9 mouse cellular contexts compared by ENCODE assay signal in the genomic region with DNA sequence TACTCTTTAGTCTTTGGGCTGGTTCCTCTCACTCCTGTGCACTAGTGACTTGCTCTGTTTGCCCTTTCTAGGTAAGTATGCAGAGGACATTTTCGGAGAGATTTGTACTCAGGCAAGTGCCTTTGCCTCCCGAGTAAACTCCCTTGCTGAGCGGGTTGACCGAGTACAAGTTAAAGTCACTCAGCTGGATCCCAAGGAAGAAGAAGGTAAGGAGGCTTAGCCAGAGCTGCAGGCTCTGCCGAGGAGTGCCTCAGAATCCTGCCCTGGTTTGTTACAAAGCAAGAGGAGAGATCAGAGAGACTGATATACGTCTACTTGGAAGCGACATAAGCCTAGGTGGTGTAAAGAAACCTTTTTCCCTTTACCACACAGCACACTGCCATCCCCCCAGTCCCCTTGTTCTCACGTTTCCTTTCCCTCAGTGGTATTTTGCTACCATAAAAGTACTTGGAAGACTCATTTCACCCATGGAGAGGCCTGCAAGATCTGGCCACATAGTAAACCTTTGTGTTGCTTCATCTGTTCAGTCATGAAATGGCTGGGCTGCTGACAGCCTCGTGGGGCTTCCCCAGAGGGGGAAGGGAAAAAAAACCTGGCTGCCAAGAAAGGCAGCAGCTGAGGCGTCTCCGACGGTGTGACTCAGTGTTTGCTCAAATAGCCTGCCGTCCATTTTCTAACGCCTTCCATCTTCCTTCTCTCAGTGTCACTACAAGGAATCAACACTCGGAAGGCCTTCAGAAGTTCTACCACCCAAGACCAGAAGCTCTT. TPM values are rescaled to one million over a fixed set of nuclear protein-coding genes. Genes with fewer than 3 reads are reported as not detected.
DNase-seq lines count a peak whose midpoint lies in the region; ATAC-seq and TF ChIP-seq lines count a peak whose summit lies in the region.
"Had no signal": no experiment of that assay in that cellular context is flagged by ENCODE, and none has a peak within 500 bp of the region (broad histone marks: within the 10 kb centered on the region; RNA-seq: fewer than 3 reads in every experiment).

No protein-coding gene starts in this region.

- no peak for TF ChIP-seq POLR2A in lung, adult 2 months (IDR thresholded peaks at IDR 0.05; ENCODE audit: borderline replicate concordance, extremely low read depth, low read depth, low read length)

- H3K9me3 ChIP-seq in hindbrain, embryonic 15.5 days = no peaks in the 10 kb centered on the region
- no peaks in the 10 kb centered on the region for H3K9me3 ChIP-seq in stomach, postnatal 0 days (ENCODE audit: control insufficient read depth, low read length)

- no peak for ATAC-seq in hindbrain, embryonic 15.5 days (ENCODE audit: low FRiP score, low read depth)
- peak; percentile 93 for ATAC-seq in stomach, postnatal 0 days (ENCODE audit: low FRiP score, low TSS enrichment)

- H3K27ac ChIP-seq in hindbrain, embryonic 15.5 days (replicated peaks) = peak overlapping the region; percentile 50; the same call in 1 of the 2 replicates
- peak overlapping the region; percentile 97 for H3K27ac ChIP-seq in stomach, postnatal 0 days (replicated peaks)
- H3K27ac ChIP-seq: liver, embryonic 14.5 days had no signal

- peak; percentile 68 for TF ChIP-seq EP300 in stomach, postnatal 0 days (optimal IDR thresholded peaks at IDR 0.05)

- H3K4me3 ChIP-seq in hindbrain, embryonic 15.5 days = no peak overlapping the region
- no peak overlapping the region for H3K4me3 ChIP-seq in lung, adult 2 months (replicated peaks; ENCODE audit: extremely low read depth, low read depth, low read length)
- 0 out of 2 replicates have a peak overlapping the region, but pooled peaks have one; percentile 4 for H3K4me3 ChIP-seq in stomach, postnatal 0 days (ENCODE audit: low read depth, low read length)

- no peaks in the 10 kb centered on the region for H3K27me3 ChIP-seq in hindbrain, embryonic 15.5 days
- H3K27me3 ChIP-seq in stomach, postnatal 0 days (ENCODE audit: control insufficient read depth, insufficient read depth, low read length) = no peaks in the 10 kb centered on the region

- H3K4me1 ChIP-seq in hindbrain, embryonic 15.5 days (replicated peaks) = peaks cover 15% of the 10 kb centered on the region; the same call in 1 of the 2 replicates
- H3K4me1 ChIP-seq in lung, adult 2 months (ENCODE audit: control insufficient read depth, insufficient read depth, low read length) = peaks cover 13% of the 10 kb centered on the region
- H3K4me1 ChIP-seq in stomach, postnatal 0 days (replicated peaks; ENCODE audit: control insufficient read depth, insufficient read depth) = peaks cover 5% of the 10 kb centered on the region; the same call in 1 of the 2 replicates

- 49% methylated on average over 15 of the region's 15 CpGs for WGBS in hindbrain, embryonic 15.5 days
- WGBS in lung, adult 2 months = 29% methylated on average over 15 of the region's 15 CpGs
- WGBS in stomach, postnatal 0 days = 16% methylated on average over 15 of the region's 15 CpGs

- no peak overlapping the region for H3K4me2 ChIP-seq in hindbrain, embryonic 15.5 days
- H3K4me2 ChIP-seq in stomach, postnatal 0 days (replicated peaks; ENCODE audit: low read depth) = peak overlapping the region; percentile 19

- TF ChIP-seq CTCF in lung, adult 2 months (IDR thresholded peaks at IDR 0.05; ENCODE audit: insufficient read depth, low read length) = no peak
- 0 out of 2 replicates have a peak, but pooled peaks have one; percentile 1 for TF ChIP-seq CTCF in stomach, postnatal 0 days (IDR thresholded peaks at IDR 0.05; ENCODE audit: low read depth)

- DNase-seq in embryo, embryonic 11 days = peak; percentile 60
- DNase-seq in embryo, embryonic 9.5 days (ENCODE audit: extremely low spot score) = no peak
- DNase-seq in Muller cell, postnatal 12 days (ENCODE audit: inconsistent ontology term) = peak; percentile 86
- DNase-seq in gastrocnemius, adult 8-10 months (ENCODE audit: low spot score in 2 of 2) = peak; percentile 52 to 62
- peak; percentile 46 for DNase-seq in lung, adult 2 months
- peak; percentile 87 for DNase-seq in stomach, postnatal 0 days (ENCODE audit: low spot score)
- no peak for DNase-seq in c-Kit-positive CD71-positive TER-119-positive erythroid progenitor cells, embryonic 14.5 days (ENCODE audit: low spot score)

- H3K9ac ChIP-seq in hindbrain, embryonic 15.5 days = no peak overlapping the region
- peak overlapping the region; percentile 51 for H3K9ac ChIP-seq in stomach, postnatal 0 days (ENCODE audit: low read length)
- H3K9ac ChIP-seq: liver, embryonic 14.5 days had no signal

- H3K36me3 ChIP-seq in hindbrain, embryonic 15.5 days = peaks cover 15% of the 10 kb centered on the region
- peaks cover 19% of the 10 kb centered on the region for H3K36me3 ChIP-seq in stomach, postnatal 0 days (ENCODE audit: control insufficient read depth, insufficient read depth, low read length)

RNA-seq across cellular contexts. Expression of gene Cd164l2, which starts 26.8 kb away (rescaled TPM):
- total RNA-seq in gastrocnemius, adult 8-10 months (2022) = under 1 TPM in 1 of 4 experiments, not detected in 3; 0.59 TPM
- 3.0 and 4.5 TPM in 2 replicates for polyA plus RNA-seq in hindbrain, embryonic 15.5 days (2015; fragmentation: Nextera tagmentation; extraction: Ambion mirVana)
- 2.8 and 4.3 TPM in 2 replicates for polyA plus RNA-seq in lung, adult 2 months (2012; rRNA removed)
- polyA plus RNA-seq in stomach, postnatal 0 days (2015; fragmentation: Nextera tagmentation; extraction: Ambion mirVana) = 5.3 and 6.5 TPM in 2 replicates

RNA-seq across cellular contexts. Expression of gene Gpr3, which starts 27.3 kb away (rescaled TPM):
- total RNA-seq in gastrocnemius, adult 8-10 months (2022) = not detected
- 1.6 and 2.7 TPM in 2 replicates for polyA plus RNA-seq in hindbrain, embryonic 15.5 days (2015; fragmentation: Nextera tagmentation; extraction: Ambion mirVana)
- polyA plus RNA-seq in lung, adult 2 months (2012; rRNA removed) = 0.18 and 0.60 TPM in 2 replicates
- polyA plus RNA-seq in stomach, postnatal 0 days (2015; fragmentation: Nextera tagmentation; extraction: Ambion mirVana) = 0.11 and 0.19 TPM in 2 replicates
- polyA plus RNA-seq: liver, embryonic 14.5 days had no signal

RNA-seq across cellular contexts. Expression of gene Wasf2, which starts 54.8 kb away (rescaled TPM):
- 10 to 100 TPM; 18.8 to 27.9 (median 27.3) TPM for total RNA-seq in gastrocnemius, adult 8-10 months (2022)
- 30.3 and 31.1 TPM in 2 replicates for polyA plus RNA-seq in hindbrain, embryonic 15.5 days (2015; fragmentation: Nextera tagmentation; extraction: Ambion mirVana)
- 91.7 and 109 TPM in 2 replicates for polyA plus RNA-seq in lung, adult 2 months (2012; rRNA removed)
- polyA plus RNA-seq in stomach, postnatal 0 days (2015; fragmentation: Nextera tagmentation; extraction: Ambion mirVana) = 71.4 and 84.2 TPM in 2 replicates

RNA-seq across cellular contexts. Expression of gene Map3k6, which starts 55.5 kb away (rescaled TPM):
- 1 to 10 TPM; 2.5 to 7.8 (median 4.8) TPM for total RNA-seq in gastrocnemius, adult 8-10 months (2022)
- polyA plus RNA-seq in hindbrain, embryonic 15.5 days (2015; fragmentation: Nextera tagmentation; extraction: Ambion mirVana) = 1.8 and 2.2 TPM in 2 replicates
- polyA plus RNA-seq in lung, adult 2 months (2012; rRNA removed) = 27.9 and 38.2 TPM in 2 replicates
- polyA plus RNA-seq in stomach, postnatal 0 days (2015; fragmentation: Nextera tagmentation; extraction: Ambion mirVana) = 17.6 and 21.5 TPM in 2 replicates

Comparison
In these comparisons a context has a peak if more than half of its experiments do, and no peak if none do; other contexts are left out.
1. DNase-seq: peak in embryo, embryonic 11 days (single experiment), Muller cell, postnatal 12 days (single experiment), gastrocnemius, adult 8-10 months (2 of 2), lung, adult 2 months (single experiment) and stomach, postnatal 0 days (single experiment); none in embryo, embryonic 9.5 days (single experiment) and c-Kit-positive CD71-positive TER-119-positive erythroid progenitor cells, embryonic 14.5 days (single experiment).